Mouse (Mus musculus) layer of hippocampus, postnatal 10 days (tissue): Measurements from ENCODE around the gene Carns1. TPM values are rescaled to one million over a fixed set of nuclear protein-coding genes. Genes with fewer than 3 reads are reported as not detected.

ENCODE experiments used
- microRNA-seq, 2 experiments: library from miRNA; unstranded; fragments of <30 nt; microRNA quantifications; one replicate each; pipeline ENCODE4 v1.2.0; 2021
- total RNA-seq, 2 experiments: library from RNA; stranded (reverse); gene quantifications; 2 replicates each; pipeline ENCODE4 v1.2.3; 2021

The Carns1 gene
- total RNA-seq, 2 experiments from 2014 or later, result 3.0 to 3.6 TPM

Small RNAs within 50 kb of the gene (microRNA-seq; reads per million reads assigned to microRNA genes)
- gene Gm26115, result 0 reads per million in 2 experiments

Other genes with a start within 250 kb of the Carns1 start
- 1 to 10 TPM; 1.3 to 1.7 TPM for gene Aldh3b1, start 245.7 kb downstream of the Carns1 start, total RNA-seq
- 10 to 100 TPM; 13.9 to 20.7 TPM for gene Unc93b1, start 240.3 kb downstream of the Carns1 start, total RNA-seq
- gene Aldh3b3, start 216.8 kb downstream of the Carns1 start, total RNA-seq, result not detected
- 1 to 10 TPM; 1.3 to 1.4 TPM for gene Aldh3b2, start 203.2 kb downstream of the Carns1 start, total RNA-seq
- 1 to 10 TPM; 1.9 to 2.2 TPM for gene Acy3, start 188.9 kb downstream of the Carns1 start, total RNA-seq
- not detected for gene Tbx10, start 182.7 kb downstream of the Carns1 start, total RNA-seq
- 1 to 10 TPM; 9.0 to 9.4 TPM for gene Nudt8, start 174.9 kb downstream of the Carns1 start, total RNA-seq
- gene Gm49405, start 174.9 kb downstream of the Carns1 start, total RNA-seq, result 1 to 10 TPM; 1.7 TPM
- 1 to 10 TPM; 2.9 to 3.3 TPM for gene Doc2g, start 172.2 kb downstream of the Carns1 start, total RNA-seq
- gene Ndufv1, start 162.7 kb downstream of the Carns1 start, total RNA-seq, result 100 to 1,000 TPM; 197 to 207 TPM
- 100 to 1,000 TPM; 263 to 285 TPM for gene Gstp1, start 137.5 kb downstream of the Carns1 start, total RNA-seq
- gene Gstp2, start 129.5 kb downstream of the Carns1 start, total RNA-seq, result 10 to 100 TPM; 18.5 to 23.6 TPM
- not detected for gene Gstp3, start 115.9 kb downstream of the Carns1 start, total RNA-seq
- gene Cabp2, start 93.9 kb downstream of the Carns1 start, total RNA-seq, result not detected
- gene Cdk2ap2, start 78.3 kb downstream of the Carns1 start, total RNA-seq, result 10 to 100 TPM; 21.5 to 23.6 TPM
- gene Pitpnm1, start 75.5 kb downstream of the Carns1 start, total RNA-seq, result 100 to 1,000 TPM; 178 to 201 TPM
- 10 to 100 TPM; 74.6 to 76.5 TPM for gene Aip, start 49.6 kb downstream of the Carns1 start, total RNA-seq
- gene Gpr152, start 35.7 kb downstream of the Carns1 start, total RNA-seq, result not detected
- under 1 TPM in 1 of 2 experiments, not detected in 1; 0.30 TPM for gene Cabp4, start 31.4 kb downstream of the Carns1 start, total RNA-seq
- gene Coro1b, start 26.9 kb downstream of the Carns1 start, total RNA-seq, result 10 to 100 TPM; 82.0 to 88.5 TPM
- 1 to 10 TPM; 1.3 to 2.5 TPM for gene Ptprcap, start 21.9 kb downstream of the Carns1 start, total RNA-seq
- gene Rps6kb2, start 12.1 kb downstream of the Carns1 start, total RNA-seq, result 10 to 100 TPM; 31.6 to 39.9 TPM
- gene Tbc1d10c, start 15.8 kb upstream of the Carns1 start, total RNA-seq, result 1 to 10 TPM; 1.6 to 2.1 TPM
- 100 to 1,000 TPM; 295 to 307 TPM for gene Ppp1ca, start 16.6 kb upstream of the Carns1 start, total RNA-seq
- gene Rad9a, start 26.2 kb upstream of the Carns1 start, total RNA-seq, result 1 to 10 TPM; 8.0 to 8.9 TPM
- under 1 TPM; 0.36 to 0.75 TPM for gene Clcf1, start 38.8 kb upstream of the Carns1 start, total RNA-seq
- not detected for gene AC109138.7, start 38.9 kb upstream of the Carns1 start, total RNA-seq
- 10 to 100 TPM; 14.4 to 15.8 TPM for gene Pold4, start 56.4 kb upstream of the Carns1 start, total RNA-seq
- 10 to 100 TPM; 49.0 to 66.1 TPM for gene Ssh3, start 93.7 kb upstream of the Carns1 start, total RNA-seq
- gene Ankrd13d, start 107.7 kb upstream of the Carns1 start, total RNA-seq, result 10 to 100 TPM; 76.3 to 89.4 TPM
- gene Grk2, start 130.7 kb upstream of the Carns1 start, total RNA-seq, result 100 to 1,000 TPM; 141 to 147 TPM
- gene Kdm2a, start 222.8 kb upstream of the Carns1 start, total RNA-seq, result 10 to 100 TPM; 70.1 to 71.5 TPM